ENCODE assay signal across 26 mouse cellular contexts in the genomic region with DNA sequence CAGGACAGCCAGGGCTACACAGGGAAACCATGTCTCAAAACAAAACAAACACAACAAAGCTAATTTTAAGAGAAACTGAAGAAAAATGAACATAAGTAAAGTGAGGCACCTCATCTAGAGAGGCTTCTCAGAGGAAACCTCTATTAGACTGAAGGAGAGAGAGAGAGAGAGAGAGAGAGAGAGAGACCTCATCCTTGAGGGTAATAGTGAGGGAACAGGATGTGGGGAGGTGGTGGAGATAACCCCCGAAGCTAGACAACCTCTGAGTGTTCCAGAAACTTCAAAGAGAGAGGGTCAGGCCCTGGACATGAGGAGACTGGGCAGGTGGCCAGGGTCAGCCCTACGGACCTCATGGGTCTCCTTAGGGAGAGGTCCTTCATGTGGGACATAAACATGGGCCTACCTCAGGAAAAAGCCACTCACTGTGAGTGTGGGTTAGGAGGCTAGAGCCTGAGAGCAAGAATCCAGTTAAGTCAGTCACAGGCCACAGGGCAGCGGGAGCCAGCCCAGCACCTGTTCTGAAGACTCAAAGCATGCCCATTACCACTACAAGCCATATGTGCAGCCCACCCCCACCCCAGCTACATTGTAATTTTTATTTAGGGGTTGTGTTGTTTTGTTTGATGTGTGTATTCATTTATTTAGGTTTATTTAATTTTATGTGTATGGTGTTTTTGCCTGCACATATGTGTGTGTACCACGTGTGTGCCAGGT. TPM values are rescaled to one million over a fixed set of nuclear protein-coding genes. Genes with fewer than 3 reads are reported as not detected.
"Had no signal": no experiment of that assay in that cellular context is flagged by ENCODE, and none has a peak within 500 bp of the region (broad histone marks: within the 10 kb centered on the region; RNA-seq: fewer than 3 reads in every experiment).

No protein-coding gene starts in this region.

- H3K27me3 ChIP-seq: kidney, embryonic 15.5 days; limb, embryonic 12.5 days; limb, embryonic 15.5 days; lung, embryonic 15.5 days; neural tube, embryonic 13.5 days; stomach, embryonic 15.5 days had no signal

- H3K36me3 ChIP-seq: kidney, embryonic 15.5 days; limb, embryonic 12.5 days; limb, embryonic 15.5 days; lung, embryonic 15.5 days; midbrain, embryonic 10.5 days; neural tube, embryonic 13.5 days; stomach, embryonic 15.5 days had no signal

- H3K9ac ChIP-seq: kidney, embryonic 15.5 days; limb, embryonic 12.5 days; limb, embryonic 15.5 days; liver, embryonic 14.5 days; liver, postnatal 0 days; lung, embryonic 15.5 days; neural tube, embryonic 13.5 days; stomach, embryonic 15.5 days had no signal

- H3K4me1 ChIP-seq: midbrain, embryonic 10.5 days; stomach, embryonic 15.5 days had no signal

- H3K9me3 ChIP-seq: kidney, embryonic 15.5 days; limb, embryonic 15.5 days; lung, embryonic 15.5 days; midbrain, embryonic 10.5 days; neural tube, embryonic 13.5 days; stomach, embryonic 15.5 days had no signal

- ATAC-seq: intestine, postnatal 0 days; liver, postnatal 0 days had no signal

- H3K4me3 ChIP-seq: kidney, embryonic 15.5 days; limb, embryonic 12.5 days; limb, embryonic 15.5 days; lung, embryonic 15.5 days; megakaryocyte, embryonic 14.5 days; midbrain, embryonic 10.5 days; neural tube, embryonic 13.5 days; stomach, embryonic 15.5 days had no signal

- H3K27ac ChIP-seq: kidney, embryonic 15.5 days; limb, embryonic 12.5 days; limb, embryonic 15.5 days; liver, embryonic 14.5 days; lung, embryonic 15.5 days; midbrain, embryonic 10.5 days; neural tube, embryonic 13.5 days; stomach, embryonic 15.5 days had no signal

- H3K4me2 ChIP-seq: kidney, embryonic 15.5 days; limb, embryonic 12.5 days; limb, embryonic 15.5 days; liver, embryonic 11.5 days; lung, embryonic 15.5 days; neural tube, embryonic 13.5 days; stomach, embryonic 15.5 days had no signal

- DNase-seq: kidney, adult 2 months; kidney, postnatal 10 days; left cerebral cortex, postnatal 4 days; liver, postnatal 0 days; midbrain, embryonic 14.5 days; retina, postnatal 1 day; right cerebral cortex, postnatal 25 days; spleen, adult 18-20 months; thymus, postnatal 36 days had no signal

RNA-seq across cellular contexts. Expression of gene Gpbar1, which starts 37.9 kb away (rescaled TPM):
- total RNA-seq: layer of hippocampus, adult 8-10 months; layer of hippocampus, postnatal 10 days; left cerebral cortex, adult 8-10 months; left cerebral cortex, postnatal 14 days; left cerebral cortex, postnatal 4 days; midbrain, postnatal 0 days had no signal
- polyA plus RNA-seq: midbrain, postnatal 0 days; neural tube, embryonic 13.5 days had no signal

RNA-seq across cellular contexts. Expression of gene Catip, which starts 45.6 kb away (rescaled TPM):
- total RNA-seq: neutrophil, adult 5-6 weeks had no signal
- polyA plus RNA-seq: liver, postnatal 0 days had no signal
